Mouse (Mus musculus): ENCODE results near the gene Nfib.

DNA sequence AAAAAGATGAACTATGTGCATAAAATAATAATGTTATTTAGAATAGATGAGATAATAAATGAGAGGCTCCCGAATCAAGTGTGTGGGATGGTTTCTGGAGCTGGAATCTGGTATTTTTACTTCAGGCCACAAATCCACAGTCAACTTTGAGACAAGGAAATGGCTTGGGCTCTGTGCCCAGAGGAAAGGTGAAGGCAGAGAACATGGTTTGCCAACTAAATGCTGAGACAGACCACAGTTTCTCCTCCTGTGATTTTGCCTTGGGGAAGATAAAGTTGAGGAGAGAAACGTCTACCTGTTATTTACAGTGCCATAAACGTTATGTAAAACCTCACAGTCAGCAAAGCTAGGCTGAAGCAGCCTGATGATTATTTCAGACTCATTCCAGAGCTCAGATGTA, 367.1 kb downstream of the Nfib start:
- TF ChIP-seq CTCF (IDR thresholded peaks at IDR 0.05; ENCODE audit: low read depth) (no peak), EP300 (IDR thresholded peaks at IDR 0.05; ENCODE audit: low read depth) (no peak)

Measured in liver, embryonic 14.5 days (tissue).